Mouse (Mus musculus) MEL (cell line): ENCODE measurements around the gene Rpl7a. TPM values are rescaled to one million over a fixed set of nuclear protein-coding genes. Genes with fewer than 3 reads are reported as not detected.

Source experiments
- DNase-seq: peaks from one replicate; pipeline ENCODE4 v3.0.0; 2011; ENCODE audit warnings: low read depth, low spot score
- H3K27ac ChIP-seq: 2 replicates; pipeline ENCODE4 v1.5.1; 2012; ENCODE audit warnings: low read depth, mild to moderate bottlenecking, control low read depth, low read length, moderate library complexity; ENCODE audit not compliant: control insufficient read depth
- H3K27me3 ChIP-seq, 2 experiments: fragments of 150-350 bp in 1 of 2; sonication (generic) in 1 of 2; 2 replicates each; pipeline ENCODE4 v1.6.1; 2012; ENCODE audit warnings: low read length in 2 of 2, mild to moderate bottlenecking in 2 of 2, improper control_type of control experiment in 1 of 2, moderate library complexity in 1 of 2; ENCODE audit not compliant: insufficient read depth in 2 of 2, control insufficient read depth in 1 of 2
- H3K36me3 ChIP-seq, 2 experiments: 2 replicates each; pipeline ENCODE4 v1.6.1; 2012 to 2014; ENCODE audit warnings: low read length in 2 of 2, improper control_type of control experiment in 1 of 2, inconsistent platforms in 1 of 2, mild to moderate bottlenecking in 1 of 2; ENCODE audit not compliant: insufficient read depth in 2 of 2, control insufficient read depth in 1 of 2
- H3K4me1 ChIP-seq, 2 experiments: fragments of 150-350 bp in 1 of 2; sonication (generic) in 1 of 2; 2 replicates each; pipeline ENCODE4 v1.6.1; 2012; ENCODE audit warnings: low read length in 2 of 2, improper control_type of control experiment in 1 of 2, mild to moderate bottlenecking in 1 of 2; ENCODE audit not compliant: insufficient read depth in 2 of 2, control insufficient read depth in 1 of 2
- H3K4me3 ChIP-seq, 2 experiments: fragments of 150-350 bp in 1 of 2; sonication (generic) in 1 of 2; 2 replicates each; pipeline ENCODE4 v1.5.1; 2012; ENCODE audit warnings: low read depth in 2 of 2, low read length in 2 of 2, mild to moderate bottlenecking in 2 of 2, moderate library complexity in 2 of 2, control low read depth in 1 of 2, improper control_type of control experiment in 1 of 2; ENCODE audit not compliant: control insufficient read depth in 1 of 2, insufficient read depth in 1 of 2
- H3K79me2 ChIP-seq: 2 replicates; pipeline ENCODE4 v1.6.1; 2012; ENCODE audit warnings: mild to moderate bottlenecking, low read length, moderate library complexity; ENCODE audit not compliant: control insufficient read depth, poor library complexity, insufficient read depth
- H3K9ac ChIP-seq: 2 replicates; pipeline ENCODE4 v1.6.1; 2012; ENCODE audit warnings: low read depth, mild to moderate bottlenecking, control low read depth, low read length, moderate library complexity; ENCODE audit not compliant: control insufficient read depth, poor library complexity, severe bottlenecking
- H3K9me3 ChIP-seq: fragments of 150-350 bp; sonication (generic); replicated peaks from 2 replicates; pipeline ENCODE4 v1.6.1; 2012; ENCODE audit warnings: mild to moderate bottlenecking, low read length, improper control_type of control experiment, moderate library complexity; ENCODE audit not compliant: insufficient read depth
- CHD2 ChIP-seq: IDR thresholded peaks from 2 replicates; pipeline ENCODE4 v1.6.1; 2011; ENCODE audit warnings: low read length, improper control_type of control experiment
- CTCF ChIP-seq, 3 experiments: IDR thresholded peaks in 2 of 3; conservative IDR thresholded peaks in 1 of 3; 2 replicates each; pipeline ENCODE4 v1.5.1; 2011 to 2012; ENCODE audit warnings: low read length in 3 of 3, low read depth in 2 of 3, mild to moderate bottlenecking in 2 of 3, improper control_type of control experiment in 1 of 3, inconsistent platforms in 1 of 3, mixed read lengths in 1 of 3, moderate library complexity in 1 of 3; ENCODE audit not compliant: control insufficient read depth in 1 of 3, insufficient read depth in 1 of 3, poor library complexity in 1 of 3, severe bottlenecking in 1 of 3
- ELF1 ChIP-seq: IDR thresholded peaks from 2 replicates; pipeline ENCODE4 v1.6.1; 2014; ENCODE audit warnings: low read depth, mild to moderate bottlenecking, inconsistent platforms, low read length, improper control_type of control experiment, moderate library complexity
- EP300 ChIP-seq, 2 experiments: IDR thresholded peaks; 2 replicates each; pipeline ENCODE4 v1.6.1; 2011; ENCODE audit warnings: improper control_type of control experiment in 2 of 2, low read length in 2 of 2, low read depth in 1 of 2, mild to moderate bottlenecking in 1 of 2
- HCFC1 ChIP-seq: IDR thresholded peaks from 2 replicates; pipeline ENCODE4 v1.6.1; 2012; ENCODE audit warnings: low read depth, mild to moderate bottlenecking, inconsistent platforms, low read length, improper control_type of control experiment, moderate library complexity
- JUND ChIP-seq: IDR thresholded peaks from 2 replicates; pipeline ENCODE4 v1.6.1; 2011; ENCODE audit warnings: low read depth, mild to moderate bottlenecking, improper control_type of control experiment, low read length
- KAT2A ChIP-seq: conservative IDR thresholded peaks from 2 replicates; pipeline ENCODE4 v1.6.1; 2012; ENCODE audit warnings: low read depth, low read length, improper control_type of control experiment, inconsistent platforms
- MEF2A ChIP-seq: IDR thresholded peaks from 2 replicates; pipeline ENCODE4 v1.6.1; 2014; ENCODE audit warnings: low read depth, mild to moderate bottlenecking, inconsistent platforms, low read length, improper control_type of control experiment; ENCODE audit not compliant: poor library complexity, insufficient replicate concordance, severe bottlenecking; ENCODE audit errors: extremely low read depth
- MXI1 ChIP-seq: IDR thresholded peaks from 2 replicates; pipeline ENCODE4 v1.6.1; 2011; ENCODE audit warnings: mild to moderate bottlenecking, low read depth, low read length, improper control_type of control experiment
- MYB ChIP-seq: IDR thresholded peaks from 2 replicates; pipeline ENCODE4 v1.6.1; 2011; ENCODE audit warnings: mild to moderate bottlenecking, low read depth, low read length, improper control_type of control experiment
- MYC ChIP-seq: IDR thresholded peaks from 2 replicates; pipeline ENCODE4 v1.6.1; 2011; ENCODE audit warnings: low read depth, mild to moderate bottlenecking, low read length, improper control_type of control experiment, moderate library complexity
- NELFE ChIP-seq: IDR thresholded peaks from 2 replicates; pipeline ENCODE4 v1.6.1; 2011; ENCODE audit warnings: low read depth, low read length, improper control_type of control experiment
- POLR2A ChIP-seq, 2 experiments: IDR thresholded peaks; 2 replicates each; pipeline ENCODE4 v1.6.1; 2011 to 2012; ENCODE audit warnings: low read length in 2 of 2, mild to moderate bottlenecking in 2 of 2, control low read depth in 1 of 2, improper control_type of control experiment in 1 of 2, low read depth in 1 of 2, moderate library complexity in 1 of 2; ENCODE audit not compliant: control insufficient read depth in 1 of 2, insufficient read depth in 1 of 2, poor library complexity in 1 of 2
- POLR2AphosphoS2 ChIP-seq: IDR thresholded peaks from 2 replicates; pipeline ENCODE4 v1.6.1; 2011; ENCODE audit warnings: low read length, improper control_type of control experiment
- RAD21 ChIP-seq: IDR thresholded peaks from 2 replicates; pipeline ENCODE4 v1.6.1; 2011; ENCODE audit warnings: mild to moderate bottlenecking, low read depth, low read length, improper control_type of control experiment
- SIN3A ChIP-seq: IDR thresholded peaks from 2 replicates; pipeline ENCODE4 v1.6.1; 2012; ENCODE audit warnings: low read length, improper control_type of control experiment, inconsistent platforms
- SMC3 ChIP-seq: IDR thresholded peaks from 2 replicates; pipeline ENCODE4 v1.6.1; 2011; ENCODE audit warnings: low read depth, low read length, improper control_type of control experiment
- TBP ChIP-seq: IDR thresholded peaks from 2 replicates; pipeline ENCODE4 v1.8.0; 2011; ENCODE audit warnings: low read depth, low read length, improper control_type of control experiment
- TCF12 ChIP-seq: IDR thresholded peaks from 2 replicates; pipeline ENCODE4 v1.6.1; 2014; ENCODE audit warnings: low read depth, mild to moderate bottlenecking, inconsistent platforms, low read length, improper control_type of control experiment, moderate library complexity
- ZC3H11A ChIP-seq: IDR thresholded peaks from 2 replicates; pipeline ENCODE4 v1.6.1; 2012; ENCODE audit warnings: low read depth, mild to moderate bottlenecking, inconsistent platforms, low read length, improper control_type of control experiment
- polyA plus RNA-seq, 2 experiments: library from polyadenylated mRNA; stranded (reverse) in 1 of 2; unstranded in 1 of 2; fragments of >175 nt in 1 of 2; fragments of >200 nt in 1 of 2; gene quantifications; 2 replicates each; pipeline versions ENCODE4 v1.2.1 to v1.2.4; 2012; ENCODE audit warnings: low replicate concordance in 2 of 2, low read depth in 1 of 2; ENCODE audit not compliant: insufficient read length in 2 of 2, insufficient read depth in 1 of 2, missing spikeins in 1 of 2
- total RNA-seq: library from RNA; depleted of rRNA; stranded (reverse); fragments of 300-350 nt; gene quantifications from 2 replicates; pipeline ENCODE4 v1.2.3, GENCODE M21; 2012; rRNA removed

The Rpl7a gene
- total and polyA plus RNA-seq, 3 experiments = 1,526 to 3,335 TPM; not detected in 1

- DNase-seq = no peak
- no peaks in the 10 kb centered on the region for H3K27me3 ChIP-seq
- H3K4me3 ChIP-seq = no peak overlapping the region
- H3K9ac ChIP-seq = no peak overlapping the region
- peaks cover 2 to 6% of the 10 kb centered on the region in 2 experiments; a peak in 1 of 4 replicates for H3K4me1 ChIP-seq
- no peaks in the 10 kb centered on the region for H3K9me3 ChIP-seq
- H3K79me2 ChIP-seq = peaks cover 11% of the 10 kb centered on the region
- no peak for TF ChIP-seq SIN3A
- TF ChIP-seq TBP = no peak
- TF ChIP-seq NELFE = no peak
- no peak for TF ChIP-seq TCF12
- TF ChIP-seq EP300 (IDR thresholded peaks at IDR 0.05; ENCODE audit: low read depth in 1 of 2, low read length in 2 of 2) = no peak
- TF ChIP-seq MEF2A = no peak
- no peak for TF ChIP-seq ELF1
- TF ChIP-seq POLR2AphosphoS2 = no peak
- TF ChIP-seq HCFC1 = no peak
- TF ChIP-seq CTCF (IDR thresholded peaks at IDR 0.05 in 2 of 3, conservative IDR thresholded peaks at IDR 0.05 in 1 of 3; ENCODE audit: control insufficient read depth in 1 of 3, insufficient read depth in 1 of 3, low read depth in 2 of 3, low read length in 3 of 3, poor library complexity in 1 of 3, severe bottlenecking in 1 of 3) = no peak
- no peak for TF ChIP-seq CHD2
- no peak for TF ChIP-seq POLR2A (IDR thresholded peaks at IDR 0.05; ENCODE audit: control insufficient read depth in 1 of 2, insufficient read depth in 1 of 2, low read depth in 1 of 2, low read length in 2 of 2, poor library complexity in 1 of 2)
- no peak for TF ChIP-seq KAT2A
- TF ChIP-seq SMC3 = no peak
- no peak for TF ChIP-seq MYB
- TF ChIP-seq RAD21 = no peak
- no peak for TF ChIP-seq ZC3H11A
- TF ChIP-seq MYC = no peak
- no peak for TF ChIP-seq MXI1
- H3K36me3 ChIP-seq = peaks cover 8 to 23% of the 10 kb centered on the region in 2 experiments
- no peak overlapping the region for H3K27ac ChIP-seq
These were observed 46.9 kb downstream of the Rpl7a start for GRCm38 (mm10) chr2:26957488-26957859.

- H3K9ac ChIP-seq = no peak overlapping the region
- no peak overlapping the region for H3K4me3 ChIP-seq
- no peaks in the 10 kb centered on the region for H3K9me3 ChIP-seq
- DNase-seq = peak; percentile 32
- H3K27me3 ChIP-seq = no peaks in the 10 kb centered on the region
- TF ChIP-seq SMC3 = peak; percentile 32; the same call in 1 of the 2 replicates
- TF ChIP-seq CTCF (IDR thresholded peaks at IDR 0.05 in 2 of 3, conservative IDR thresholded peaks at IDR 0.05 in 1 of 3; ENCODE audit: control insufficient read depth in 1 of 3, insufficient read depth in 1 of 3, low read depth in 2 of 3, low read length in 3 of 3, poor library complexity in 1 of 3, severe bottlenecking in 1 of 3) = peak; percentile 21 to 41 (median 37); a peak in 5 of 6 replicates
- no peak for TF ChIP-seq ZC3H11A
- TF ChIP-seq POLR2A (IDR thresholded peaks at IDR 0.05; ENCODE audit: control insufficient read depth in 1 of 2, insufficient read depth in 1 of 2, low read depth in 1 of 2, low read length in 2 of 2, poor library complexity in 1 of 2) = no peak
- no peak for TF ChIP-seq JUND
- peaks cover 2 to 16% of the 10 kb centered on the region in 2 experiments; a peak in 3 of 4 replicates for H3K4me1 ChIP-seq
- peaks cover 26% of the 10 kb centered on the region for H3K79me2 ChIP-seq
- peaks cover 16 to 17% of the 10 kb centered on the region in 2 experiments for H3K36me3 ChIP-seq
- H3K27ac ChIP-seq = no peak overlapping the region
These were observed 50.2 kb downstream of the Rpl7a start for GRCm38 (mm10) chr2:26960756-26961155.

Other genes starting within 250 kb of the Rpl7a start
- gene Lcn4, start 239.5 kb upstream of the Rpl7a start, total RNA-seq = not detected in 2 replicates
- not detected for gene Lcn4, start 239.5 kb upstream of the Rpl7a start, polyA plus RNA-seq
- not detected in 2 replicates for gene Abo, start 45.8 kb upstream of the Rpl7a start, total RNA-seq
- not detected for gene Abo, start 45.8 kb upstream of the Rpl7a start, polyA plus RNA-seq
- 52.2 and 65.9 TPM in 2 replicates for gene Surf6, start 7.9 kb upstream of the Rpl7a start, total RNA-seq
- gene Surf6, start 7.9 kb upstream of the Rpl7a start, polyA plus RNA-seq = 10 to 100 TPM in 1 of 2 experiments, not detected in 1; 61.8 TPM
- 64.6 and 90.1 TPM in 2 replicates for gene Med22, start 87 bp upstream of the Rpl7a start, total RNA-seq
- gene Med22, start 87 bp upstream of the Rpl7a start, polyA plus RNA-seq = 10 to 100 TPM in 1 of 2 experiments, not detected in 1; 79.0 TPM
- 41.0 and 63.1 TPM in 2 replicates for gene Surf2, start 5.6 kb downstream of the Rpl7a start, total RNA-seq
- 10 to 100 TPM in 1 of 2 experiments, not detected in 1; 84.8 TPM for gene Surf2, start 5.6 kb downstream of the Rpl7a start, polyA plus RNA-seq
- 52.1 and 56.5 TPM in 2 replicates for gene Surf1, start 5.8 kb downstream of the Rpl7a start, total RNA-seq
- 10 to 100 TPM in 1 of 2 experiments, not detected in 1; 74.8 TPM for gene Surf1, start 5.8 kb downstream of the Rpl7a start, polyA plus RNA-seq
- gene Surf4, start 23.2 kb downstream of the Rpl7a start, total RNA-seq = 152 and 158 TPM in 2 replicates
- 100 to 1,000 TPM in 1 of 2 experiments, not detected in 1; 252 TPM for gene Surf4, start 23.2 kb downstream of the Rpl7a start, polyA plus RNA-seq
- not detected in 2 replicates for gene Stkld1, start 23.3 kb downstream of the Rpl7a start, total RNA-seq
- under 1 TPM in 1 of 2 experiments, not detected in 1; 0.25 TPM for gene Stkld1, start 23.3 kb downstream of the Rpl7a start, polyA plus RNA-seq
- 45.3 and 52.4 TPM in 2 replicates for gene Rexo4, start 53.6 kb downstream of the Rpl7a start, total RNA-seq
- 10 to 100 TPM in 1 of 2 experiments, not detected in 1; 66.6 TPM for gene Rexo4, start 53.6 kb downstream of the Rpl7a start, polyA plus RNA-seq
- gene Adamts13, start 62.7 kb downstream of the Rpl7a start, total RNA-seq = 75.1 and 130 TPM in 2 replicates
- 10 to 100 TPM in 1 of 2 experiments, not detected in 1; 19.7 TPM for gene Adamts13, start 62.7 kb downstream of the Rpl7a start, polyA plus RNA-seq
- 15.2 and 19.1 TPM in 2 replicates for gene Cacfd1, start 99.2 kb downstream of the Rpl7a start, total RNA-seq
- gene Cacfd1, start 99.2 kb downstream of the Rpl7a start, polyA plus RNA-seq = 10 to 100 TPM in 1 of 2 experiments, not detected in 1; 60.7 TPM
- gene Slc2a6, start 117.2 kb downstream of the Rpl7a start, total RNA-seq = 2.3 and 2.6 TPM in 2 replicates
- gene Slc2a6, start 117.2 kb downstream of the Rpl7a start, polyA plus RNA-seq = 1 to 10 TPM in 1 of 2 experiments, not detected in 1; 3.2 TPM
- not detected in 2 replicates for gene Mymk, start 161.4 kb downstream of the Rpl7a start, total RNA-seq
- gene Mymk, start 161.4 kb downstream of the Rpl7a start, polyA plus RNA-seq = not detected
- gene Adamtsl2, start 168.6 kb downstream of the Rpl7a start, total RNA-seq = not detected in 2 replicates
- gene Adamtsl2, start 168.6 kb downstream of the Rpl7a start, polyA plus RNA-seq = not detected
- not detected in 2 replicates for gene Fam163b, start 231.7 kb downstream of the Rpl7a start, total RNA-seq
- not detected for gene Fam163b, start 231.7 kb downstream of the Rpl7a start, polyA plus RNA-seq